Mouse (Mus musculus) NIH3T3 (cell line): ENCODE measurements around the gene Slc4a1.
"Not testable (repeated sequence)": the region's sequence is repeated elsewhere in the genome, so short reads cannot be mapped to it uniquely, and the experiment has no call there.

ENCODE experiments used
- DNase-seq: peaks from one replicate; pipeline ENCODE4 v3.0.0-alpha.2; 2012; ENCODE audit warnings: low read depth

Slc4a1 gene

GRCm38 (mm10) chr11:102366103-102366502 is at the start of gene Slc4a1:
TSS of gene Slc4a1 (minus strand) at chr11:102366203.
- DNase-seq = not testable (repeated sequence)

GRCm38 (mm10) chr11:102415034-102415802 is 49.2 kb upstream of the Slc4a1 start:
- DNase-seq = no peak

DNA sequence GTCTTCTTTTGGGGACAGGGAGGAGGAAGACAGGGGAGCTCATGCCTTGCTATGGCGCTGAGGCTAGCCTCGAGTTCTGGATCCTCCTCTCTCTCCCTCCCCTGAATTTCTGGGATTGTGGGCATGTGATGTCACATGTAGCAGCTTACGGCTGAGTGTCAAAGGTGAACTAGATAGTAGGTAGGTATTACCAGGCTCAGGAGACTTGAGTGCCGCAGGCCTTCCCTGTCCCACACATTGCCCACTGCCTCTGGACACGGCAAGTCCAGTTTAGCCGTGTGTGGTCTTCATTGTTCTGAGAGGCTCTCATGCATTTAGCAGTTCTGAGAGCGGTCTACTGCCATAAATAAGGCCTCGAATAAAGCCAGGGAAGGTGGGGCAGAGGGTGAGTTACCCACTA is 47.1 kb upstream of the Slc4a1 start:
- no peak for DNase-seq

- peak; percentile 97 for DNase-seq
Observed at GRCm38 (mm10) chr11:102411704-102412103, 45.7 kb upstream of the Slc4a1 start.

DNA sequence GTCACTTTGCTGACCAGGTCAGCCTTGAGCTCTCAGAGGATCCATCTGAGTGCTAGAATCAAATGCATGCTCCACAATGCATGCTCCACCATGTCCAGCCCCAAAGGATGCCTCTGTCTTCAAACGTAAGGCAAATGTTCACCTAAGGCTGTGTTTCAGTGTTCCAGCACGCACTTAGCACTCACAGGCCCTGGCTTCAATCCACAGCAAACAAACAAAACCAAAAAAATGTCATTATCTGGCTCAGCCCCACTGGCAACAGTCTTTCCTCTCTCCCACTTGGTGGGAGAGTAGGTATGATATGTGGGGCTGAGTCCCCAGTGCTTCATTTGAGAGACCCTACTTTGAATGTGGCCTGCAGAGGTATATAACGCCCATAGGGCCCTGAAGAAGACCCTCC is 45.1 kb upstream of the Slc4a1 start:
- DNase-seq = peak; percentile 70

DNA sequence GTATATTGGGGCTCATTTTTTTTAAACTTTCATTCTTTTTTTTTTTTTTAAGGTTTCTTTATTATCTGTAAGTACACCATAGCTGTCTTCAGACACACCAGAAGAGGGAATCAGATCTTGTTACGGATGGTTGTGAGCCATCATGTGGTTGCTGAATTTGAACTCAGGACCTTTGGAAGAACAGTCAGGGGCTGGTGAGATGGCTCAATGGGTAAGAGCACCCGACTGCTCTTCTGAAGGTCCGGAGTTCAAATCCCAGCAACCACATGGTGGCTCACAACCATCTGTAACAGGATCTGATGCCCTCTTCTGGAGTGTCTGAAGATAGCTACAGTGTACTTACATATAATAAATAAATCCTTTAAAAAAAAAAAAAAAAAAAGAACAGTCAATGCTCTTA is 44.3 kb upstream of the Slc4a1 start:
- DNase-seq = not testable (repeated sequence)

DNA sequence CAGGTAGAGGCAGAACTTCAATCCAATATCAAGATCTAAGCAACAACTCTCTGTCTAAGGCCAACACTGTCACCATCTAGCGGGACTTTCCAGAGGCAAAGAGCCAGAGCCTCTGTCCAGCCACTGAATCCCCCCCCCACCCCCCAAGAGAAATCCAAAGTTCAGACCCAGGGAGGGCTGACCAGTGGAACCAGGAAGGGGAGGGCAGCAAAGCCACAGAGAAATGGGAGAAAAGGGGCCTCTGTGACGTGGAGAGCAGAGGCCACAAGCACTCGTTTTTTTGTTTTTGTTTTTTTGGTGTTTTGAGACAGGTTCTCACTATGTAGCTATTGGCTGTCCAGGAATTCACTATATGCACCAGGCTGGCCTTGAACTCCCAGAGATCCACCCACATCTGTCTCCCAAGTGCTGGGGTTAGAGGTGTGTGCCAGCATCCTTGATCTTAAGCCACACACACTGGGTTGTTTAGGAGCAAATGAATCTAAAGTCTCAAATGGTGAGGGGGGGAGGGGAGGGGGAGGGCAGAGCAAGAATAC is 43.9 kb upstream of the Slc4a1 start:
- DNase-seq = no peak

- no peak for DNase-seq
Observed at GRCm38 (mm10) chr11:102408888-102409794, 43.1 kb upstream of the Slc4a1 start.

GRCm38 (mm10) chr11:102408344-102408876 is 42.4 kb upstream of the Slc4a1 start:
- DNase-seq = peak; percentile 99

- no peak for DNase-seq
Observed at GRCm38 (mm10) chr11:102407834-102408215, 41.8 kb upstream of the Slc4a1 start, which contains the start of gene Slc25a39. TSS of gene Slc25a39 (minus strand) at chr11:102407946.

GRCm38 (mm10) chr11:102406900-102407833 is 41.2 kb upstream of the Slc4a1 start:
- peak; percentile 96 for DNase-seq

- no peak for DNase-seq
Observed at GRCm38 (mm10) chr11:102406401-102406800, 40.4 kb upstream of the Slc4a1 start.

GRCm38 (mm10) chr11:102405544-102406285 is 39.7 kb upstream of the Slc4a1 start:
- no peak for DNase-seq

DNA sequence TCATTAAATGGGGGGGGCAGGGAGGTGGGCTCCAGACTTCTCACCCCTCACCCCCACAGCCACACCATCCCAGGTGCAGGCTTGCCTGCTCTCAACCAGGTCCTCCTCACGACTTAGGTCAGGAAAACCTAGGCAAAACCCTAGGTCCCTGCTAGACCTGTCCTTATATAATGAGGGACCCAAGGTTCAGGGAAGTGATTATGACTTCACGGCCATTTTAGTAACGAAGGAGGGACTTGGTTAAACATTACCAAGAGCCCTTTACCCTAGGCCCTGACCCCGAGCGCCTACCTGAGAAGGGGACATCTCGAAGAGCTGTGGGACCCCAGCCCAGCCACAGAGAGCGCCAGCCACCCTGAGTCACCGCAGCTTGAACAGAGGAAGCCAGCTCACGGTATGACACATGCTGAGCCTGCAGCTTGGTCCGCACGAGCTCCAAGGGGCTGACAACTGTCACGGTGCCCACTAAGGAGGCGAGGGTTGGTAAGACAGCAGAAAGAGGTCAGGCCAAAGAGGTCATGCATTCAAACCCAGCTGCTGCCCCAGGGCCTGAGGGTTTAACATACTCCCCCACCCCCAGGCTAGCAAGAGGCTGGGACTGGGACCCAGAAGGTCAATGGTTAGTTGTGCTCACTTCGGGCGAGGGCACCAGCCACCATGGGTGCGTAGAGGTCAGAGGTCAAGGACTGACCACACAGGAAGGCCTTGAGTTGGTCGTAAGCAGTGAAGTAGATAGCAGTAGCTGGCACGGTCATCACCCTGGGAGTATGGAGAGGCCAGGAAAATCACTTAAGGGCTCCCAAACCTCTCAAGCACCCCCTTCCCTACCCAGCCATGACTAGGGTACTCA is 38.4 kb upstream of the Slc4a1 start:
- no peak for DNase-seq

- DNase-seq = no peak
Observed at GRCm38 (mm10) chr11:102403657-102404056, 37.7 kb upstream of the Slc4a1 start.

- no peak for DNase-seq
Observed at GRCm38 (mm10) chr11:102401898-102402500, 36.0 kb upstream of the Slc4a1 start.

DNA sequence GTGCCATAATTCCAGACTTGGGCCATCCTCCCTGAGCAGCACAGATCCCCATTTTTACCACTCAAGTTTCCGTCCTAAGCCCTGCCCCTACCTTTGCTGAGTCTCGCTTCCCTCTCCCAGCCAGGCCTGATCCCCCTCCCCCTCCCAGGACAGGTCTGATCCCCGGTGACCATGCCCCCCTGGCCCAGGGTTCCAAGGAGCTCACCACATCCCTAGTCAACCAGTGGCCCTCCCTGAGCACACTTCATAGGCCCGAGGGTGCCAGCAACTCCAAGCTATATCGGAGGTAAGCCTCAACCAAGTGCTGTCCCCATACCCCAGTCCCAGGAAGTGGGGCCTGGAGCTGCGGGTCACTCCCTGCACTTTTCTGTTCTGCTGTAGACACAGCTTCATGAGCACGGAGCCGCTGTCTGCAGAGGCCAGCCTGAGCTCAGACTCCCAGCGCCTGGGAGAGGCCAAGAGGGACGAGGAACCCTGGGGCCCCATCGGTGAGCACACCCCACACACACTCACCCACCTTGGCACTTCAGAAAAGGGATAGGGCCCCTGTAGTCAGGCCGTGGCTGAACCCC is 34.6 kb upstream of the Slc4a1 start:
- DNase-seq = no peak

DNA sequence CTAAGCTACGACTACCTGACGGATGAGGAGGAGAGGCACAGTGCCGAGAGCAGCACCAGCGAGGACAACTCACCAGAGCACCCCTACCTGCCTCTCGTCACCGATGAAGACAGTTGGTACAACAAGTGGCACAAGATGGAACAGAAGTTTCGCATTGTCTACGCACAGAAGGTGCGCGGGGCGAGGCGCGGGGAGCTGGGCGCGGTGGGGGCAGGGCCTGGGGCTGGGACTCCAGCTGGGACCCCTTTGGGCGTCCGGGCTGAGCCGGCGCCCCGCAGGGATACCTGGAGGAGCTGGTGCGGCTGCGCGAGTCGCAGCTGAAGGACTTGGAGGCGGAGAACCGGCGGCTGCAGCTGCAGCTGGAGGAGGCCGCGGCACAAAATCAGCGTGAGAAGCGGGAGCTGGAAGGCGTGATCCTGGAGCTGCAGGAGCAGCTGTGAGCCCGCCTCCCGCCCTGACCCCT is 33.6 kb upstream of the Slc4a1 start:
- no peak for DNase-seq

DNA sequence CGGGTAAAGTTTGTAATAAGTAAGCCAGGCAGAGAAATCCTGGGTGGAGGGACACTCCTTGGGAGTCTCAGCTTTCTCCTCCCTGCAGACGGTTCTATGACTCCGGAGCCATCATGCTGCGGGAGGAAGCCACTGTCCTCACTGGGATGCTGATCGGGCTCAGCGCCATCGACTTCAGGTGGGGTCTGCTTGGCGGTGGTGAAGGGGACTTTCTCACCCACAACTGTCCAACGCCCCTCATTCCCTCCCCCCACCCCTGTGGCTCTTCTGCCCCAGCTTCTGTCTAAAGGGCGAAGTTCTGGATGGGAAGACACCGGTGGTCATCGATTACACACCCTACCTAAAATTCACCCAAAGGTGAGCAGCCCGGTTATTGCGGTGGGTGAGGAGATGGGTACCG is 33.1 kb upstream of the Slc4a1 start:
- DNase-seq = no peak
